Mouse (Mus musculus) hindbrain, embryonic 10.5 days (tissue): Measurements from ENCODE around the gene Gucy2g. TPM values are rescaled to one million over a fixed set of nuclear protein-coding genes. Genes with fewer than 3 reads are reported as not detected.

Experiments used
- DNase-seq: peaks from one replicate; pipeline ENCODE4 v3.0.0-alpha.2; 2017; ENCODE audit warnings: low spot score
- H3K27ac ChIP-seq: fragments of 300-500 bp; sonication (generic); 2 replicates; pipeline ENCODE4 v1.5.1; 2016; ENCODE audit warnings: mild to moderate bottlenecking, moderate library complexity
- H3K27me3 ChIP-seq: fragments of 300-500 bp; sonication (generic); 2 replicates; pipeline ENCODE4 v1.6.1; 2016; ENCODE audit warnings: mild to moderate bottlenecking; ENCODE audit not compliant: poor library complexity, insufficient read depth, severe bottlenecking
- H3K36me3 ChIP-seq: fragments of 300-500 bp; sonication (generic); 2 replicates; pipeline ENCODE4 v1.6.1; 2016; ENCODE audit warnings: mild to moderate bottlenecking, moderate library complexity
- H3K4me1 ChIP-seq: fragments of 300-500 bp; sonication (generic); replicated peaks from 2 replicates; pipeline ENCODE4 v1.6.1; 2016; ENCODE audit warnings: mild to moderate bottlenecking
- H3K4me3 ChIP-seq: fragments of 300-500 bp; sonication (generic); 2 replicates; pipeline ENCODE4 v1.5.1; 2016; ENCODE audit warnings: mild to moderate bottlenecking, moderate library complexity
- H3K9me3 ChIP-seq: fragments of 300-500 bp; sonication (generic); 2 replicates; pipeline ENCODE4 v1.6.1; 2016; ENCODE audit warnings: mild to moderate bottlenecking, moderate library complexity
- WGBS: fragments of 180-500 bp; shearing (Covaris S2); methylation state at CpG from one replicate; pipeline ENCODE4 v1.1.7; 2016; 5-methylcytosine and 5-hydroxymethylcytosine counted together
- polyA plus RNA-seq: library from polyadenylated mRNA; unstranded; fragments of >200 nt; fragmentation: Nextera tagmentation; extraction: Ambion mirVana; gene quantifications from 2 replicates; pipeline ENCODE4 v1.2.1, GENCODE M21; 2016

Gene Gucy2g
- polyA plus RNA-seq, 1 experiment from 2014 or later: not detected

DNA sequence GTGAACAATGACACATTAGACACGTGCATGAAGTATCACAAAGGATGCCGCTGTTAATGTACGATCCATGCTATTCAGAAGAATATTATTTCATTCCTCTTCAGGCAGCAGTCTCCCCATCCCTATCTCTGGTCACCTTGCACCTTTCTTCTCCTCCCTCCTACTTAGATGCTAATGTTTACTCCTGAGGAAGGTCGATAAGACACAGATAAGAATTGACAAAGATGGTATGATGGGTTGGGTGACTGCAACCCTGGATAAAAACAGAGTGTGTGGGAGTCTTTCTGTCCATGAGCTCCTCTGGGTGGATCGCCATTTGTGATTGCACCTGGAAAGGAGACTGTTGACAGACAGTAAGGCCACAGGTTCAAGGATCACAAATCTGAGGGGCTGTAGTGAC lies 17.5 kb upstream of the Gucy2g start:
- no peaks in the 10 kb centered on the region for H3K27me3 ChIP-seq
- no peak overlapping the region for H3K4me3 ChIP-seq
- H3K27ac ChIP-seq: no peak overlapping the region
- WGBS: 86% methylated on average over 5 of the region's 5 CpGs
- H3K36me3 ChIP-seq: no peaks in the 10 kb centered on the region
- H3K4me1 ChIP-seq: peaks cover 23% of the 10 kb centered on the region
- no peaks in the 10 kb centered on the region for H3K9me3 ChIP-seq
- no peak for DNase-seq

DNA sequence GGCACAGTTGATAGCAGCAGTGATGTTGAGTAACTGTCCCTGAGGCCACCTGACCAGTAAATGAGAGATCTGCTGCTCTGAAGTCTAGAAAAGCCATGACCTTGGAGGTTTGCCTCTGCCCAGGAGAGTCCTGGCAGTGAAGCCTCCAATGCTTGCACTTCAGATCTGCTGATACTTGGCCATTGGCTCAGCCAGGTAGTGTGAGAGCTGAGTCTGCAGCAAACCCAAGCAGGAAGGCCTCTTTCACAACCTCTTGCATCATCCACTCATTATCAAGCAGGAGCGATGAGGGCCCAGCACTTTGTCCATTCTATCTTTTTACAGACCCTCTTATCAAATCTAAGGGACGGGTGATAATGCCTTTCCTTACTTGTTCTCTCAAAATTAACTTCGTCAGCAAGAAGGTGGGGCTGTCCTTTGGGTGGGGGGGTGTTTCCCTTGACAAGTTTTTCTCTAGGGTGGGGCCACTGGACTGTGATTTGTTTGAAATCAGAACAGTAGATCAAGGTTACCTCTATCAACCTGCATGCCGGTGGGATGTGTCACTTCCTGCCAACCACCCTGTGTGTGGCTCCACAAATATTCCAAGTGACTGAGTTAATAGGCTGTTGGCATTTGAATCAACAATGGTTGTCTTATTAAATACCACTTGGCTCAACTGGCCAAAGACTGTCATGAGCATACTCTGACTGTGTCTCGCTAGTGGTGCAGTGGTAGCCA lies 16.8 kb upstream of the Gucy2g start:
- H3K4me3 ChIP-seq: no peak overlapping the region
- no peaks in the 10 kb centered on the region for H3K27me3 ChIP-seq
- peaks cover 30% of the 10 kb centered on the region for H3K4me1 ChIP-seq
- 89% methylated on average over 5 of the region's 5 CpGs for WGBS
- no peaks in the 10 kb centered on the region for H3K36me3 ChIP-seq
- no peak overlapping the region for H3K27ac ChIP-seq
- DNase-seq: no peak
- H3K9me3 ChIP-seq: no peaks in the 10 kb centered on the region

DNA sequence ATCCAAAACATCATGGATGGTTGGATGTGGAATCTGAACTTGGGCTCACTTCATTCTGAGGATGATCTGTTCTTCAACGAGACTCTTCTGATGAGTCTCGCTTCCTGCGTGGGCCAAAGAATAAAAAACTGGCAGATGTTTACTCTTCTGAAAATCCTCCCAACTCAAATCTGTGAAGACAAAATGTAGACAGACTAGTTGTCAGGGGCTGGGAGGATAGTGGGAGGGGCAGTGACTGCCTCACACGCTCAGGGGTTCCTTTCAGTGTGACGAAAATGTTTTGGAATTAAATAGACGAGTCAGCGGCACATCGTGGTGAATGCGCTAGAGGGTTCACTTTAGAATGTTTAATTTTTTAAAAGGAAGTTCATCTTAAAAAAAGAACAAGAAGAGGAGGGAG lies 15.1 kb upstream of the Gucy2g start:
- no peak for DNase-seq
- Histone ChIP-seq H3K27ac (no peak overlapping the region), H3K36me3 (no peaks in the 10 kb centered on the region), H3K27me3 (no peaks in the 10 kb centered on the region), H3K4me1 (peaks cover 30% of the 10 kb centered on the region), H3K9me3 (no peaks in the 10 kb centered on the region), H3K4me3 (no peak overlapping the region)
- WGBS: 81% methylated on average over 9 of the region's 9 CpGs

DNA sequence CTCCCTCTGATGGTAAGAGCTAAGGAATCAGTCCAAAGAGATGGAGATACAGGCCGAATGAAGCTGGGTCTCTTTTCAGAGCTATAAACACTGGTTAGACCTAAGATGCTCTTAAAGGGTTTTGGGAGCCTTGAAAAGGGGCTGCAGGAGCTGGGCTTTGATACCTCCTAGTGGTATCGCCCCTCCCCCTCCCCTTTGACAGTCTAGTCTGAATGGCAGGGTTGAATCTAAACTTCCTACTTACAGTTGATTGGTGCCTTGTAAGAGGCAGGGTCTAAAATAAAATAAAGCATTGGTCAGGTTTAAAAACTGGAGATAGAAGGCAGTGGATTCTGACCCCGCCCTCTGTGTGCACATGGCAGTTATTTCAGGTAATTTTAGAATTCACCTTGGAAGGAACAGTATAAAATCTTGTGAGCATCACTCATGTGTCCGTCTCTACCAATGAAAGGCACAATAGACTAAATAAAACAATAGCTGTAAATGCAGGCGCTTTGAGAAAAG lies 13.5 kb upstream of the Gucy2g start:
- Histone ChIP-seq H3K27ac (peak overlapping the region; percentile 91), H3K27me3 (no peaks in the 10 kb centered on the region; the same call in 1 of the 2 replicates), H3K36me3 (no peaks in the 10 kb centered on the region), H3K4me1 (peaks cover 25% of the 10 kb centered on the region), H3K4me3 (peak overlapping the region; percentile 70), H3K9me3 (no peaks in the 10 kb centered on the region)
- peak; percentile 48 for DNase-seq
- 9% methylated on average over 5 of the region's 5 CpGs for WGBS

DNA sequence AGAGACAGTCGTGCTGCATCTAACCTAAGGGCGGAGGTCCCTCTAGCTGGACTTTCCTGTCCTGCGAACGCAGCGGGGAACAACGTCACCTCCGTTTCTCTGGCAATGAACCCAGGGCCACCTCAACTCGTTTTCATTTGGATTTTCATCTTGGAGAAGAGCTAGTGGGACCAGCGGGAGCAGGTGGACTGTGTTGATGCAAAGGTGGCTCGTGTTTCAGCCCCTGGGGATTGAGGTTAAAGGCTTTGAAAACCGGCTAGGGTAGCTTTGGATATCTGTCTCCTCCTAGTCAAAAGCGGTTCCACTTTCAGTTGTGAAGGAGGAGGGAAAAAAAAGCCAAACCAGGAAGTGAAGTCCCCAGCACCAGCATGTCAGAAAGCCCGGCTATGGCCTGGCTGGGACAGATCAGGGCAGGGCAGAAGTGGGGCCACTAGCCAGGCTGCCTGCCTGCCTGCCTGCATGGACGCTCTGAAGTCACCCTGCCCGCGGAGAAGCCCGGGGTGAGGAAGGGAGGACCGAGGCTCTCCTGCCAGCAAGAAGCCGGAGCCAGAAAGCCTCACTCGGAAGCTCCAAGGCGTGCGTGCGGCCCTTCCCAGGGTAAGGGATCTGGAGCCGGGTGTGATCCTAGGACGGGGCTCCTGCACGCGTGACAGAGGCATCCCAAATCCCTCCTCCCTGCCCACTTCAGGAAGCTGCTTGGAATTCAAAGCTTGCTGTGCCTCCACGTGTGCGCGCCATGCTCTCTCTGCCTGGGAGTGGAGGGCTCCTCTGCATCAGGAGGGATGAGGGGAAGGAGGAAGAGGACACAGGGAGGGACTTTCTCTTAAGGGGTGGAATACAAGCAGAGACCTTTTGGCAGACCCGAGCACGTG lies 12.8 kb upstream of the Gucy2g start:
- Histone ChIP-seq H3K27me3 (no peaks in the 10 kb centered on the region; the same call in 1 of the 2 replicates), H3K4me3 (peak overlapping the region; percentile 70), H3K9me3 (no peaks in the 10 kb centered on the region), H3K36me3 (no peaks in the 10 kb centered on the region), H3K4me1 (peaks cover 25% of the 10 kb centered on the region), H3K27ac (peak overlapping the region; percentile 91)
- peak; percentile 70 for DNase-seq
- WGBS: under 1% methylated on average over 32 of the region's 32 CpGs

DNA sequence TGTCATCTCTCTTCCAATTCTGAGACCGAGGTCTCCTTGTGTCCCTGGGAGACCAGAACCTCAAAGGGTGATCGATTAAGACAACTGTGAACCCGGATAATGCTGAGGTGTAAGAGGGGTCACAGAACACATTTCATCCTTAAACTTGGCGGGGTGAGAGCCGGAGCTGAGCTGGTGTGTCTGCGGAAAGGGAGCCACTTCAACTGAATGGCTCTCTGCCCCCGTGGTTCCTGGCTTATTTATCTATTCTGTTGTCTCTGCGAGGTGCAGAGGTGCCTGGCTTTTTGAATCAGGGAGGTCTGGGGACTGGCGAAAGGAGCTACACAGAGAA lies 12.2 kb upstream of the Gucy2g start:
- H3K27ac ChIP-seq: peak overlapping the region; percentile 91
- no peaks in the 10 kb centered on the region for H3K9me3 ChIP-seq
- no peak for DNase-seq
- 8% methylated on average over 9 of the region's 9 CpGs for WGBS
- peak overlapping the region; percentile 70 for H3K4me3 ChIP-seq
- H3K36me3 ChIP-seq: no peaks in the 10 kb centered on the region
- peaks cover 25% of the 10 kb centered on the region for H3K4me1 ChIP-seq
- no peaks in the 10 kb centered on the region; the same call in 1 of the 2 replicates for H3K27me3 ChIP-seq

DNA sequence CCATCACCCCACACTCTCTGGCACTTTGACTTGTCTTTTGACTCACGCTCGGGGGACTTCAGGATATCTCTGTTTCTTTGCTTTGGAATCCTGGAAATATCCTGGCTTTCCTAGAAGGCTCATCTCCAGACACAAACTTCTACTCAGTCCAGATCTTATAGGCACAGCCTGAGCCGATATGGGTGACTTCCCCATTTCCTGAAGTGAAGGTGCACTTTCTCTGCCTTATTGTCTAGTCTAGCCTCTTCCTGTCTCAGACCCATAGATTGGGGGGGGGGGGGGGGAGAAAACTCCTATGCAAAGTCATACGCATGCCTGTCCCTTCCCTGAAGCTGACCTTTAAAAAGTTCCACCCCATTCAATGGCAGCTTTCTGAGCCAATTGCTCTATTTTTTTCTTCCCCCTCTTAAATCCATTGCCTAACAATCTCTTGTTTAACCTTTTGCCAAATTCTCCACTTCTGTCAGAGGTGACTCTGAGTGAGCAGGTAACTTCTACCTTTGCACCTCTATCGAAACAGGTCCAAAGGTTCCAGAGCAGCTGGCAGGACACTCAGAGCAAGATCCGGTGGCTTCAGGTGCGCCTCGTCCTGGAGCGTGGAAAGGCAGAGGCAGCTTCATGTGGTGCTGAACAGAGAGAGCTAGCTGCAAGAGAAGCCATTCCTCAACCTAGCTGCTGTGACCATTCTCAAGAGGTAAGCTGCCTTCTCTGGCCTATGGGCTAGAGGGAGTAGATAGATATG lies 10.5 kb upstream of the Gucy2g start, which contains the start of gene Acsl5:
TSS of gene Acsl5 (plus strand) at position 556 of the 742 bp plus-strand sequence.
- H3K27ac ChIP-seq: no peak within 1 kb of the TSS
- WGBS: 94% methylated on average over 9 of the region's 9 CpGs
- H3K4me1 ChIP-seq: peaks cover 25% of the 10 kb centered on the region
- no peak for DNase-seq
- no peaks in the 10 kb centered on the region for H3K9me3 ChIP-seq
- no peaks in the 10 kb centered on the region; the same call in 1 of the 2 replicates for H3K27me3 ChIP-seq
- H3K36me3 ChIP-seq: no peaks in the 10 kb centered on the region
- H3K4me3 ChIP-seq: no peak within 1 kb of the TSS

DNA sequence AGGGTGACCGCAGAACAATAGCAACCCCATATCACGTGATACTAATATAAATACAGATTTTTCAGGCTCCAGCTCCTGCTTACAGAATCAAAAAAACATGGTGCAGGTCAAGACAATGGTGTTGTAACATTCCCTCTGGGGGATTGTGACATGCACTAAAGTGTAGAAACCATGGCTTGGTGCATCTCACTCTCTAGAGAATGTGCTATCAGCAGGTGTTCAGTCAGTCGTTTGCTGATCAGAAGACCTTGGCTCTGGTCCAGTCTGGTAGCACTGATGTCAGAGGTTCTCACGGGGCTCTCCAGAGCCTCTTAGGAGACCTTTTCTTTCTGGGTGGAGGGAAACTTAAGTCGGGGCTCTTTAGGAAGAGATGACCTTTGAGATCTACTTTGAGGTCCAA lies 9.4 kb upstream of the Gucy2g start:
- no peak overlapping the region for H3K4me3 ChIP-seq
- peaks cover 25% of the 10 kb centered on the region for H3K4me1 ChIP-seq
- no peak overlapping the region for H3K27ac ChIP-seq
- H3K9me3 ChIP-seq: no peaks in the 10 kb centered on the region
- H3K27me3 ChIP-seq: no peaks in the 10 kb centered on the region; the same call in 1 of the 2 replicates
- no peak for DNase-seq
- 89% methylated on average over 5 of the region's 5 CpGs for WGBS
- H3K36me3 ChIP-seq: no peaks in the 10 kb centered on the region

DNA sequence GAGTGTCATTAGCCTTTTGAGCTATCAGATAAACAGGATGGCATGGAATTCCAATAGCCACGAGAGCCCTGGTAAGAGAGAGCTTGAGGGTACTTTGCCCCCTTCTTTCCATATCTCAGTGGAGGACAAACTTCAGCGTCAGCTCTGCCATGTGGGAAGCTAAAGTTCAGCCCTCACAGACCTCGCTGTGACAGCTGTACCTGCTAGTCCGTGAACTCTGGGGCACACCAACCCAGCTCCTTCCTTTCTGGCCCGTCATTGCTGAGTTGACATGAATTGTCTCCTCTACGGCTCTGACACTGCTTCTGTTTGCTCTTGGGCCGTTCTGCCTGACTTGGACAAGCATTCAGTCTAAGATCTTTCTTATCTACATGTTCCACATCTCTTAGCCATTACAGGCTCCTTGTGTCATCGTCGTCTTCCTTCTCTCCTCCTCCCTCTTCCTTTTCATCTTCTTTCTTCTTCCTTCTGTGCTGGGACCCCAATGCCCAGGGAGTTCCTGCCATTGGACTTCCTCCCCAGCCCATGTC lies 7.0 kb upstream of the Gucy2g start:
- H3K27me3 ChIP-seq: no peaks in the 10 kb centered on the region; the same call in 1 of the 2 replicates
- peaks cover 7% of the 10 kb centered on the region for H3K4me1 ChIP-seq
- H3K4me3 ChIP-seq: no peak overlapping the region
- no peaks in the 10 kb centered on the region for H3K9me3 ChIP-seq
- WGBS: 80% methylated on average over 9 of the region's 9 CpGs
- H3K36me3 ChIP-seq: no peaks in the 10 kb centered on the region
- no peak for DNase-seq
- no peak overlapping the region for H3K27ac ChIP-seq

DNA sequence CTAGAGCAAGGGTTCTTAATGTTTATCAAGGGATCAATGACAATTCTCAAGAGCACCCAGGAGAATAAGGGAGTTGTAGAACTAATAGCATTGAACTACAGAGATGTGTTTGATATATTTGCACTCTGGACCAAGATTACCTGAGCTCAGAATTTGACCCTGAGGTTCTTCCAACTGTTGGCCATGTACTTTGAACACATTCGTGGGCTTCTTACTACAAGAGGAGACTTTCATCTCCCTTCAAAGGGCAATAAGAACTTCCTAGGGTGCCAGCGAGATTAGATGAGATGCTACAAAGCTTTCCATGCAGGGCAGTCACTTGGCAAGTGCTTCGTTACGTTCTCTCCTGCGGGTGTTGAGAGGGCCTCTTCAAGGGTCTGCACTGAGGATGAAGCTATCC lies 6.5 kb upstream of the Gucy2g start:
- peaks cover 4% of the 10 kb centered on the region; the same call in 1 of the 2 replicates for H3K4me1 ChIP-seq
- no peak overlapping the region for H3K27ac ChIP-seq
- no peak overlapping the region for H3K4me3 ChIP-seq
- no peak for DNase-seq
- no peaks in the 10 kb centered on the region for H3K36me3 ChIP-seq
- no peaks in the 10 kb centered on the region; the same call in 1 of the 2 replicates for H3K27me3 ChIP-seq
- no peaks in the 10 kb centered on the region for H3K9me3 ChIP-seq
- 85% methylated on average over 5 of the region's 5 CpGs for WGBS

DNA sequence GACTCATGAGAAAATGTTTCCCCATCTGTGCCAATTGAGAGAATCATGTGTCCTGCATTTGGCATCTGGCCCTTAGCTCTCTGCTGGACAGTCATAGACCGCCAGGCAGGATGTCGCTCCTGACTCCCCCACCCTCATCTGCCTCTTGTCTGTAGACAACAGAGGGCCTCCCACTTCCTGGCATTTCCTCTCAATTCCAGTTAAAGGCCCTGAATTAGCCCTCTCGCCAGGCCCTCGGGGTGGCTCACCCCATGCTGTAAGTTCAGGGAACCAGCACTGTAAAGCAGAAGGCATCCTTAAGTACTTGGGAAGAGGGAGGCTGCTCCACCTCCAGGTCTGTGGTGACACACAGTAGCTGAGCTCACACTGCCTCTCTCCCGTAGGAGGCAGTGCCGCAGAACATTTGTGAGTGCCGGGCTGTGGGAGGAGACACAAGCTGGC lies 3.8 kb upstream of the Gucy2g start:
- Histone ChIP-seq H3K27me3 (no peaks in the 10 kb centered on the region; the same call in 1 of the 2 replicates), H3K9me3 (no peaks in the 10 kb centered on the region), H3K27ac (peak overlapping the region; percentile 60; the same call in 1 of the 2 replicates), H3K36me3 (no peaks in the 10 kb centered on the region), H3K4me3 (no peak overlapping the region), H3K4me1 (peaks cover 4% of the 10 kb centered on the region; the same call in 1 of the 2 replicates)
- peak; percentile 17 for DNase-seq
- WGBS: 26% methylated on average over 7 of the region's 7 CpGs

DNA sequence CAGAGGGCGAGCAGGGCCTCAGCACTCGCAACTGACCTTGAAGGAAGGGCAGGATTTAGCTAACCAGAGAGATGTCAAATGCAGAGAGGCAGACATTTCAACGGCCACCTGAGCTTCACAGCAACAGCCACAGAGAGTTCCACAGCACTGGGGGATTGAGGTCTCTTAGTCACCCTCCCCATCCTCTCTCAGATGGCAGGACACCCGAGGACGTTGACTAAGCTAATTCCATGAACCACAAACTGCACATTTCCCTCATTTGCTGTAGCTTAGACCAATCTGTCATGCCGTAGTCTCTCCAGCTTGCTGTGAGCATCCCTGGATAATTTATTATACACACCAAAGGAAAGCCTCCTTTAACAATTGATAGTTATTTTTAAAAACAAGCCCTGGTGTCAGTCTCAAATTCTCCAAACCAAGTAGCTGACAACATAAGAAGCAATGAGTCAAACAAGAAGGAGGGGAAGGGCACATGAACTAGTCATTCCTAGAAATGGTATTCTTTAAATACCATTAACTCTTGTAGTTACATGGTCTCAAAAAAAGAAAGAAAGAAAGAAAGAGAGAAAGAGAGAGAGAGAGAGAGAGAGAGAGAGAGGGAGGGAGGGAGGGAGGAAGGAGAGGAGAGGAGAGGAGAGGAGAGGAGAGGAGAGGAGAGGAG lies 1.1 kb downstream of the Gucy2g start:
- peaks cover 2% of the 10 kb centered on the region; the same call in 1 of the 2 replicates for H3K4me1 ChIP-seq
- 83% methylated on average over 6 of the region's 6 CpGs for WGBS
- H3K27ac ChIP-seq: no peak overlapping the region
- DNase-seq: no peak
- no peaks in the 10 kb centered on the region for H3K36me3 ChIP-seq
- H3K9me3 ChIP-seq: no peaks in the 10 kb centered on the region
- no peaks in the 10 kb centered on the region for H3K27me3 ChIP-seq
- H3K4me3 ChIP-seq: no peak overlapping the region
